Mouse (Mus musculus): ENCODE results near the gene Fkbp6. TPM values are rescaled to one million over a fixed set of nuclear protein-coding genes. Genes with fewer than 3 reads are reported as not detected.

Gene Fkbp6
- polyA plus RNA-seq, 1 experiment from 2014 or later, result not detected

- Histone ChIP-seq H3K9me3 (no peaks in the 10 kb centered on the region), H3K4me1 (peaks cover 26% of the 10 kb centered on the region), H3K36me3 (peaks cover 33% of the 10 kb centered on the region), H3K9ac (peak overlapping the region; percentile 75; the same call in 1 of the 2 replicates), H3K27me3 (peaks cover 32% of the 10 kb centered on the region), H3K4me3 (peak overlapping the region; percentile 67), H3K4me2 (peak overlapping the region; percentile 98), H3K27ac (no peak overlapping the region)
- WGBS, result 84% methylated on average over 16 of the region's 16 CpGs
- ATAC-seq (ENCODE audit: insufficient number of reproducible peaks, insufficient read depth, low FRiP score, low TSS enrichment, low read depth), result no peak
These were observed 100.7 kb downstream of the Fkbp6 start for GRCm38 (mm10) chr5:135248956-135249676.

- Histone ChIP-seq H3K9ac (0 out of 2 replicates have a peak overlapping the region, but pooled peaks have one; percentile 22), H3K4me2 (peak overlapping the region; percentile 98), H3K27me3 (peaks cover 32% of the 10 kb centered on the region), H3K9me3 (no peaks in the 10 kb centered on the region), H3K27ac (no peak overlapping the region), H3K4me3 (peak overlapping the region; percentile 67; the same call in 1 of the 2 replicates), H3K4me1 (peaks cover 14% of the 10 kb centered on the region), H3K36me3 (peaks cover 49% of the 10 kb centered on the region)
- no peak for ATAC-seq (ENCODE audit: insufficient number of reproducible peaks, insufficient read depth, low FRiP score, low TSS enrichment, low read depth)
- WGBS, result 77% methylated on average over 9 of the region's 9 CpGs
These were observed 102.5 kb downstream of the Fkbp6 start for GRCm38 (mm10) chr5:135247337-135247736.

GRCm38 (mm10) chr5:135246531-135246930, 103.3 kb downstream of the Fkbp6 start:
- H3K36me3 ChIP-seq, result peaks cover 57% of the 10 kb centered on the region
- H3K27ac ChIP-seq, result no peak overlapping the region
- no peak for ATAC-seq (ENCODE audit: insufficient number of reproducible peaks, insufficient read depth, low FRiP score, low TSS enrichment, low read depth)
- peaks cover 14% of the 10 kb centered on the region for H3K4me1 ChIP-seq
- H3K4me2 ChIP-seq, result no peak overlapping the region; the same call in 1 of the 2 replicates
- no peak overlapping the region for H3K4me3 ChIP-seq
- no peaks in the 10 kb centered on the region for H3K9me3 ChIP-seq
- 71% methylated on average over 4 of the region's 4 CpGs for WGBS
- peaks cover 30% of the 10 kb centered on the region for H3K27me3 ChIP-seq
- H3K9ac ChIP-seq, result no peak overlapping the region

DNA sequence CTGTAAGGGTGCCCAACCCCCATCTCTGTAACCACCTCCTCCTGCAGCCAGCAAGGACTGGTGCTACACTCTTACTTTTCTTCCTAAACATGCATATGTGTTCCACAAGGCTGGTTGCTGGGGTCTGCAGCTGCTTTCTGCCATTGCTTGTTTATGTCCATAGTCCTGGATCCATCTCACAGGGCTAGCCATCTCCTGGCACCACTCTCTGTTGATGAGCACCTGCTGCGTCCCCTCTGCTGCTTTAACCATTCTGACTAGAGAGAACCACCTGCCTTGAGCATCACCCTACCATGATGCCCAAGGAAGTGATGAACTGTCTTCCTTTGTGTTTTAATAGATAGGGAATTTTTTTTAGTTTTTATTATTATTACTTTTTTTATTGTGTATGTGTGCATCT, 106.7 kb downstream of the Fkbp6 start:
- Histone ChIP-seq H3K9ac (no peak overlapping the region), H3K9me3 (no peaks in the 10 kb centered on the region), H3K27me3 (peaks cover under 1% of the 10 kb centered on the region; the same call in 1 of the 2 replicates), H3K4me2 (no peak overlapping the region), H3K4me1 (no peaks in the 10 kb centered on the region), H3K4me3 (no peak overlapping the region), H3K36me3 (peaks cover 91% of the 10 kb centered on the region), H3K27ac (no peak overlapping the region)
- ATAC-seq (ENCODE audit: insufficient number of reproducible peaks, insufficient read depth, low FRiP score, low TSS enrichment, low read depth), result no peak
- 90% methylated on average over 1 of the region's 1 CpGs for WGBS

DNA sequence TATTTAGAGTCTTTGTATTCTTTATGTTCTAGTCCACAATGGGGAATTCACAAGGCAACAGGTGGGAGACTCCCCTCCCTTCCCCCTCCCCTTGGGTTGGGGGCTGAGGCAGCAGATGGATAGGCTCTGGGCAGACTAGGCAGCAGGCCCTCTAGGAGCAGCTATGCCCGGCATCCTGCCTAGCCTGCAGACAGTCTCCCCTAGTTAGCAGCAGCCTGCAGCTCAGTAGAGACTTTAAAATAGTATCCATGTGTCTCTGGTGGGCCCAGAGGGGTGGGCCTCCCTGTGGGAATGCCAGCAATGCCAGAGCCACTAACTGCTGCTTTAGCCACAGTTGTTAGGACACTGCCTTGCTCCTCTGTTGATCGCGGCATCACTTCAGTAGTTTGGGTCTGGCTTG, 107.2 kb downstream of the Fkbp6 start:
- 88% methylated on average over 3 of the region's 3 CpGs for WGBS
- Histone ChIP-seq H3K9ac (0 out of 2 replicates have a peak overlapping the region, but pooled peaks have one; percentile 27), H3K4me3 (no peak overlapping the region), H3K4me1 (no peaks in the 10 kb centered on the region), H3K27me3 (no peaks in the 10 kb centered on the region), H3K4me2 (no peak overlapping the region), H3K9me3 (no peaks in the 10 kb centered on the region), H3K27ac (no peak overlapping the region), H3K36me3 (peaks cover 97% of the 10 kb centered on the region)
- no peak for ATAC-seq (ENCODE audit: insufficient number of reproducible peaks, insufficient read depth, low FRiP score, low TSS enrichment, low read depth)

DNA sequence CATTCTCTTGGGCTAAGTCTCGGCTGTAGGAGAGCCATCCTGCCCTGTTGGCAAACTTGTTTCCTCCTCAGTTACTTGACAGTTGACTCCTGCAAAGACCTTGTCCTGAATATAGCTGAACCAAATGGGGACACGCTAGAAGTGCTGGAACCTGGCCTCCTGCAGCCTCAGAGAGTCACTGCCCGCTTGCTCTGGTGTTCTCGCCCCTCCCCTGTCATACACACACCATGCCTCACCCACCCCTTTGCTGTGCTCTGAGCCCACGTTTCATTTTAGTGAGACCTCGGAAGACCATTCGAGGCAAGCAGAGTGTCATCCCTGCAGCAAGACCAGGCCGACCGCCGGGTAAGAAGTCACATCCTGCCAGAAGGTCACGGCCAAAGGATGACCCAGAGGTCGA, 107.7 kb downstream of the Fkbp6 start:
- ATAC-seq (ENCODE audit: insufficient number of reproducible peaks, insufficient read depth, low FRiP score, low TSS enrichment, low read depth), result no peak
- Histone ChIP-seq H3K36me3 (peaks cover 98% of the 10 kb centered on the region), H3K27ac (no peak overlapping the region), H3K4me2 (no peak overlapping the region), H3K4me1 (no peaks in the 10 kb centered on the region), H3K9ac (no peak overlapping the region), H3K27me3 (no peaks in the 10 kb centered on the region), H3K4me3 (no peak overlapping the region), H3K9me3 (no peaks in the 10 kb centered on the region)
- 79% methylated on average over 12 of the region's 12 CpGs for WGBS

Small RNAs within 50 kb of the gene (microRNA-seq; reads per million reads assigned to microRNA genes)
- 1.5 reads per million for gene Mir7033

Other genes with a start within 250 kb of the Fkbp6 start
- gene Tbl2, start 200.4 kb downstream of the Fkbp6 start, polyA plus RNA-seq (2015; fragmentation: Nextera tagmentation; extraction: Ambion mirVana), result 25.6 and 25.7 TPM in 2 replicates
- 48.3 and 52.1 TPM in 2 replicates for gene Bcl7b, start 181.8 kb downstream of the Fkbp6 start, polyA plus RNA-seq (2015; fragmentation: Nextera tagmentation; extraction: Ambion mirVana)
- 54.7 and 55.7 TPM in 2 replicates for gene Baz1b, start 162.8 kb downstream of the Fkbp6 start, polyA plus RNA-seq (2015; fragmentation: Nextera tagmentation; extraction: Ambion mirVana)
- gene Fzd9, start 98.8 kb downstream of the Fkbp6 start, polyA plus RNA-seq (2015; fragmentation: Nextera tagmentation; extraction: Ambion mirVana), result 11.9 and 18.1 TPM in 2 replicates
- 0.14 TPM in 1 of 2 replicates, not detected in the other for gene Trim50, start 3.3 kb upstream of the Fkbp6 start, polyA plus RNA-seq (2015; fragmentation: Nextera tagmentation; extraction: Ambion mirVana)
- gene Nsun5, start 19.9 kb upstream of the Fkbp6 start, polyA plus RNA-seq (2015; fragmentation: Nextera tagmentation; extraction: Ambion mirVana), result 38.8 and 44.3 TPM in 2 replicates
- gene Pom121, start 44.5 kb upstream of the Fkbp6 start, polyA plus RNA-seq (2015; fragmentation: Nextera tagmentation; extraction: Ambion mirVana), result 16.3 and 17.0 TPM in 2 replicates
- gene Hip1, start 195.1 kb upstream of the Fkbp6 start, polyA plus RNA-seq (2015; fragmentation: Nextera tagmentation; extraction: Ambion mirVana), result 34.6 and 37.9 TPM in 2 replicates
- gene Ccl26, start 213.5 kb upstream of the Fkbp6 start, polyA plus RNA-seq (2015; fragmentation: Nextera tagmentation; extraction: Ambion mirVana), result not detected in 2 replicates
- 1.6 and 1.7 TPM in 2 replicates for gene Ccl24, start 223.0 kb upstream of the Fkbp6 start, polyA plus RNA-seq (2015; fragmentation: Nextera tagmentation; extraction: Ambion mirVana)

Data from embryonic facial prominence, embryonic 13.5 days (tissue).